Mouse (Mus musculus): ENCODE data around the gene Tmem213.

Gene Tmem213

DNA sequence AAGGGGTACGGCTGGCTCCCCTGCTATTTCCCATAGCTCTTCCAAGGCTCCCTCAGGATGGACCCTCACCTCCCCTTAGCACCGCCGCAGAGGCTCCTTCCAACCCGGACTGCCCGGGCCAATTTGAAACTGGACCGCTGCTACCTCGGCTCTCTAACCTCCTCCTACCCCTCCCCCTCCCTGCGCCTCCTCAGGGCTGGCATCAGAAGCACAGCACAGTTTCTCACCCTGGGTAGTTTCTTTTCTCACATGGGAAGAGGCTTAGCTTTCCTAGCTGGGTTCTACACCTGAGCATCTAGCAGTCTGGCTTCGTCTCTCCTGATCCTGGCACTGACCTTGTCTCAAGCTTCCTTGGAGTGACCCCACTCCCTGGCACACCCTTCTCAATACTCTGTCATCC, 816 bp downstream of the Tmem213 start:
- in situ Hi-C loops (cut with MboI; ENCODE audit: unreplicated experiment in 2 of 2): loop anchor here in 1 of 2 experiments (25.0 kb wide), 1 partner anchor 998 kb away; no protein-coding TSS in a partner anchor

DNA sequence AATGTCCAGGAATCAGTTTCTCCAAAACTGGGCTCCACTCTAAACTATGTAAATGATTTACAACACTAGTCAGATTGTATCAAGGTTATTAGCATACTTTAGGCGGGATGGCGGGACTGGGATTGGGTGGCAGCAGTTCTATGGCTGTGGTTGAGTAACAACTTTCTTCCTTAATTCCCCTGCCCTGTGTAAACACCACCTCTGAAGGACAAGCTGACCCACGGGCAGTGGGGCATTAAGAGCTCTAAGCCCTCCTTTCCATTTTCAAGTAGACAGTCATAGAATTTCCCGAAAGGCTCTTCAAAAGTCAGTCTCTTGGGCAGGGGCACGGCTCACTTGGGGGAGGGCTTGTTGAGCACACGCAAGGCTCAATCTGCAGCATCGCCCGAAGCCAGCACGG, 1.8 kb downstream of the Tmem213 start:
- in situ Hi-C loops (cut with MboI; ENCODE audit: unreplicated experiment in 2 of 2): loop anchor here in 1 of 2 experiments (25.0 kb wide), 1 partner anchor 999 kb away; no protein-coding TSS in a partner anchor

DNA sequence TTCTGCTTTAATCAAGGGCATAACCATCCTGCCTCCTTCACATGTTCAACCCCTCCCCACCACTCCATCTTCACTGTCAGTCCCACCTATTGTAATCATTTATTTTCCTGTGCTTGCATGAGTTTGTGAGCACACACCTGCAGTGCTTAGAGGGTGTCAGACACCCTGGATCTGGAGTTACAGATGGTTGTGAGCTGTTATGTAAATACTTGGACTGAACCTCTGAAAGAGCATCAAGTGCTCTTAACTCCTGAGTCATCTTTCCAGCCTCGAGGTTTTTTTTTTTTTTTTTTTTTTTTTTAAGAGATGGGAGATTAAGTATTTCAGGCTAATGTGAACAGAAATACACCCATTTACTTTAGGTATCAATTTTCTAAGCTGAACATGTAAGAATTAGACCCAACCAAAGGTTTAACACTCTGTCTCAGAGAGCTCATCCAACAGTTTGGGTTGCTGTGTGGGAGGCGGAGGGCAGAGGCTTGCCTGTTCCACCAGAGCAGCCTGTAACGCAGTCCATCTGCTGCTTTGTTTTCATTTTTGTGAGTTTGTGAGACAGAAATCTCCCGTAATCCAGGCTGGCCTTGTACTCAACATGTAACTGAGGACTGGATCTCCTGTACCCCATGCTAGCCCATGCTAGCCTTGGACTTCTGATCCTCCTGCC, 7.2 kb downstream of the Tmem213 start:
- in situ Hi-C loops (cut with MboI; ENCODE audit: unreplicated experiment in 2 of 2): loop anchor here in 1 of 2 experiments (25.0 kb wide), 1 partner anchor 1004 kb away; no protein-coding TSS in a partner anchor

DNA sequence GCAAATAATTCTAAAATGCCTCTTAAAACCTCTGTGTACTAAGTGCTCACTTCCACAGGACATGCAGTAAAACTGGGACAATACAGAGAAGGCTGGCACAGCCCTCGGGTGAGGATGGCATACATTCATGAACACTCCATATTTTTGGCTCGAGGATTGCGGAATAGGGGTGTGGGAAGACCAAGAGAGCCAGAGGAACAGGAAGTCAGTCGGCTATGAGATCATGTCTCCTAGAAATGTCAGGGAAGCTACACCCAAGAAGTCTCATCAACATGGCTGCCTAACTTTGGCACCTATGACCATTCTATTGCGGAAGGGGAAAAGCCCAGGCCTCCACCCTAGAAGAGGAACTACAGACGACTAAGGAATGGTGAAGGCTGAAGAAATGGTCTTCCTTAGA, 9.3 kb downstream of the Tmem213 start:
- in situ Hi-C loops (cut with MboI; ENCODE audit: unreplicated experiment in 2 of 2): loop anchor here in 1 of 2 experiments (25.0 kb wide), 1 partner anchor 1006 kb away; no protein-coding TSS in a partner anchor

DNA sequence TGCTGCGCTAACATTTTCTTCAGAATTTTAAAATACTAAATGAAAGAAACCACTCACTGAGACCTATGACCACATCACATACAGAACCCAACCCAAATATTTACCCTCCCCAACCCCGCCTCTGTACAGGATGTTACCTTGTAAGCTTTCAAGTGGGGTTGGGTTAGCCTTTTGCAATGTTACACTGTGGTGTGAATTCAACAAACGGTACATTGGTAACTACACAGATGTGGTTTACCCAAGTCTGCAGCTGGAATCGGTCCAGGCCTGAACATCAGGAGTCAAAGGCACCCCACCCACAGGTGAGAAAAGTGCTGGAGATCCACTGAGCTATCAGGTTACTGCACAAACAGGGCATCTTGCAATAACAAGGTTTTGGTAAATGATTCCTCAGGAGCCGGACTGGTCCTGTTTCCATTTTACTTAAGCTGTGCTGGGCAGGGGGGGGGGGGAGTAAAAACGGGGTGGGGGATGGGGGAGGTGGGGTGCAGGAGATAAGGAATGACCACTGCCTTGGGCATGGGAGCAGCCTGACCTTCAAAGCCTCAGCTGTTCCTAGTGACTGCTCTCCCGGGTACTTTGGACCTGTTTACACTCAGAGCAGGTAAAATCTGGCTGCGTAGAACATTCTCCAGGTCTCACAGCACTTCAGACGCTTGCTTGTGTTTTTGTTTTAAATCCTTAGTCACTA, 11.8 kb downstream of the Tmem213 start:
- in situ Hi-C loops (cut with MboI; ENCODE audit: unreplicated experiment in 2 of 2): loop anchor here in 1 of 2 experiments (25.0 kb wide), 1 partner anchor 1009 kb away; no protein-coding TSS in a partner anchor

DNA sequence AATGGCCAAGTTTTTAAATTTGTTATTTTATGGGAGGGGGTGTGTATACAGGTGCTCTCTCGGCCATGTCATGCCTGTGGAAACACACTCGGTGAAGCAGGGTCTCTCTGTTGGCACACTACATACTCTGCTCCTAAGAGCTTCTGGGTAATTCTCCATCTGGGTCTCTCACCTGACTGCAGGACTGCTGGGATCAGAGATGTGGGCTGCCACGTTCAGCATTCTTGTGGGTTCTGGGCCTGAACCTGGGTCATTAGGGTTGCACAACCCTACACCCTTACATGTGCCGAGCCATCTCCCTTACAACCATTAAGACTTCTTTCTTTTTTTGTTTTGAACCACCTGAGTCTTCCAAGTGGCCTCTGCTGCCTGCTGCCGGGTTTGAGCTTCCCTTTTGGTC, 12.8 kb downstream of the Tmem213 start:
- in situ Hi-C loops (cut with MboI; ENCODE audit: unreplicated experiment in 2 of 2): loop anchor here in 1 of 2 experiments (25.0 kb wide), 1 partner anchor 1010 kb away; no protein-coding TSS in a partner anchor

DNA sequence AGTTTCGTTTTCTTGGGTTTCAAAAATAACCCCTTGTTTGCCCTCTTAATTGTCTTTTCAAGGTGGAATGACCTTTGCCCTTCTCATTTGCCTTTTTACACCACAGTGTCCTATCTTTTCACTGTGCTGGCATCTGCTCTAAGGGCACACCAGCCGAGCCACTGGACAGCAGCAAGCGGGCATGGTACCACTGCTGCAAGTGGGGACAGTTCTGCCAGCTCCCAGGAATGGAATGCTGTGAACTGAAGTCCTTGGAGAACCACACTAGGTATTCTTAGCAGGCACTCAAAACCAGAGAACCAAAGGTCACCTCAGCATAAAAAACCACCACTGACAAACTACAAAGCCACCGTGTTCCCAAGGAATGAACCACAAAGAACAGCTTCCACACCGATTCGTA, 13.7 kb downstream of the Tmem213 start:
- in situ Hi-C loops (cut with MboI; ENCODE audit: unreplicated experiment in 2 of 2): loop anchor here in 1 of 2 experiments (25.0 kb wide), 1 partner anchor 1010 kb away; no protein-coding TSS in a partner anchor

DNA sequence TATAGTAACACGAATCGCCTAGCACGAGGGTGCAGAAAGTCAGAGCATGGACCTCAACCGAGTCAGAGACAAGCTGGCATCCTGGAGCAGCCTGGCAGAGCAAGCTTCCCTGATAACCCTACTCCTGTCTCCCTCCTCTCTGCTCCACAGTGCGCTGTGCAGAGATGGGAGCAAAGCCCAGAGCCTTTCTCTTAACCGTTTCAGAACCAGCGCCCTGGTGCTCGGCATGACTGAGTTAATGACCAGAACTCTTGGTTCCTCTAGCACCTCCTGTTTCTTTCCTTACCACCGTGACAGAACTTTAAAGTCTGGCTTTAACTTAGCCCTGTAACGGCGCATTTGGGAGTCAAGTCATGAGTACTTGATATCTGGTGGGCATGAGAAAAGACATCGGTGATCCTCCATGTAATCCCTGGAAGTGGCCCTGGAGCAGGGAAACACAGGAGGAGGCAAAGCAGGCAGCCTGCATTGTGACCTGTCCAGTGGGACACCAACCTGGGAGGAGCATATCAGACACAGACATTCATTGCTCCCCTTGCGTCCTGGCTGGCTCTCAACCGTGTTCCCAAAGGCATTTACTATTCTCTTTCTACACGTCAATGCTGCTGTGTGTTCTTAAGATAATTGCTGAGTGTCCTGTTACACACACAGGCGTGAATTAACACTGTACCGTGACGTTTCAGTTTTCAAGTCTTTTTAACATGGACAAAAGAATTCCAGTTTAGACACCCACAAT, 14.6 kb downstream of the Tmem213 start:
- in situ Hi-C loops (cut with MboI; ENCODE audit: unreplicated experiment in 2 of 2): loop anchor here in 1 of 2 experiments (25.0 kb wide), 1 partner anchor 1011 kb away; no protein-coding TSS in a partner anchor

DNA sequence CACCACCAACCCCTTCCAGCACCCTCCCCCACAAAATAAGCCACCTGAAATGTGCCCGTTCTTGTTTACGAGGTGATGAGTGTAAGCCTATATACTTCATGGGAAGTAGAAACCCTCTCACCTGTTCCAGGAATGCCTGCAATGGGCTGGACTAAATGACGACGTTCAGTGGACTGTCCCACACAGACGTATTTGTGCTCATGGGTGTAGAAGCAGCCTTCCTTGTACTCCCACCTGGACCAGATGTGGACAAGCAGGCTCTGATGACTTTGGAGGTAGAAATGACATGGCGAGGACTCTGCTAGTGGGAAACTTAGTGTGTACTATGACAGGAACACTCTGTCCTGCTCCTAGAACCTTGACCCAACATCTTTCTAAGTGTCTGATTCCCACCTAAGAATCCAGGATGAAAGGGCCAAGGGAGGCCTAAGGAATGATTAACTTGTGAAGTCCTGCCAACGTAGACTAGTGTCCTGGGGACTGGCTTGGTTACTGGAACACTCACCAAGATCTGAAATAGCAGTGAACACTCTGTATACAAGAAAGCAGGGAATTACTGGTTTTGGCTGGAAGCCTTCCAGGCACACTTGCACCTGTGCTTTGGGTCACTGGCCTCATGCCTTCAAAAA, 15.3 kb downstream of the Tmem213 start, which contains the start of gene Atp6v0a4:
TSS of gene Atp6v0a4 (minus strand) at position 380 of the 629 bp plus-strand sequence.
- in situ Hi-C loops (cut with MboI; ENCODE audit: unreplicated experiment in 2 of 2): loop anchor here in 1 of 2 experiments (25.0 kb wide), 1 partner anchor 1012 kb away; no protein-coding TSS in a partner anchor

DNA sequence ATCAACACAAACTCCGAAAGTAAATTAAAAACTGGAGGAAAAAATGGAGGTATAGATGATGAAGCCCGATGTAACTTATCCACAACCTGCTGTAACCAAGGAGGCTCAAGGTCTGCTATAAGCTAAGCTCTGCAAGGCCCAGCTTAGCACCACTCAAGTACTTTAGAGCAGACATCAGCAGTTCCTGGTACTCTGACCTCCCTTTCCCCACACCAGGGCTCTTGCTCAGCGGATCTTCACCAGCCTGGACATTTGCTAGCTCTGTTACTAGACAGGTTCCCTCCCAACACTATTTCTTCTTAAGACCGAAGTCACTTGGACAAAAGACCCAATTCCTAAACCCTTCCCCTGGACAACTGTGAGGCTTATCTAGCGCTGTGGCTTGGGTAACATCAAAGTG, 15.8 kb downstream of the Tmem213 start:
- in situ Hi-C loops (cut with MboI; ENCODE audit: unreplicated experiment in 2 of 2): loop anchor here in 1 of 2 experiments (25.0 kb wide), 1 partner anchor 1013 kb away; no protein-coding TSS in a partner anchor

DNA sequence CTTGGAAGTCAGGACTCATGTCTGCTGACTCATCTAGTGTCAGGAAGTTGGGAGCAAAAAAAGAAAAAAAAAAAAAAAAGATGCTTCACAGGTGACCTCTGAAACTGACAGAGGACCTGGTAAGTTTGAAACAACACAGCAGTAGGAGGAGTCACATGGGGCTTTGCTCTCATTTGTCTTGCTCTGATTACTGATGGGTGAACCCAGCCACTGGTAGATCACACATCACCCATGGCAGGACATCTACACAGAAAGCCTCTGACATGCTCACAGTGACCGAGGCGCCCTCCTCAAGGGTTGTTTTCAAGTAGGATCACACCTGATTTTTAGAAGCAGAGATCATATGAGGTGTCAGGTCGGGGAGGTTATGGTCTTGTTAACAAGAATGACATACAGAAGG, 16.4 kb downstream of the Tmem213 start:
- in situ Hi-C loops (cut with MboI; ENCODE audit: unreplicated experiment in 2 of 2): no loop called here

DNA sequence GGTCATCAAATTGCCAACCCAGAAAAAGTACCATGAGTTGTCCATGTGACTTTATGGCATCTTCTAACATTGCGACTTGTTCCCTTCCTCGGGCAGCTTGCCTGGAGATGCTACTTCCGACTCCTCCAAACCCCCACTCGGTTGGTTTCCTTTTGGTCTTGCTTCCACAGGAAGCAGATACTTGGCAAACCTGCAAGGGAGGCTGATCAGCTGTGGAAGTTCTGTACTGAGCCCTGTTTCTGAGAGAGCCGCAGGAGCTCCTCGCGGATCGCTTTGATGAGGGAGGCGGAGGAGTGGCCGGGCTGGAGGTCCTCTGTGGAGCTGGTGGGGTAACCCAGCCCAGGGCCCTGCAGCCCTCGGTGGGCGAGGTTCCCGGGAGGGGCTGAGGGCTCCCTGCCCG, 19.1 kb downstream of the Tmem213 start:
- in situ Hi-C loops (cut with MboI; ENCODE audit: unreplicated experiment in 2 of 2): no loop called here

DNA sequence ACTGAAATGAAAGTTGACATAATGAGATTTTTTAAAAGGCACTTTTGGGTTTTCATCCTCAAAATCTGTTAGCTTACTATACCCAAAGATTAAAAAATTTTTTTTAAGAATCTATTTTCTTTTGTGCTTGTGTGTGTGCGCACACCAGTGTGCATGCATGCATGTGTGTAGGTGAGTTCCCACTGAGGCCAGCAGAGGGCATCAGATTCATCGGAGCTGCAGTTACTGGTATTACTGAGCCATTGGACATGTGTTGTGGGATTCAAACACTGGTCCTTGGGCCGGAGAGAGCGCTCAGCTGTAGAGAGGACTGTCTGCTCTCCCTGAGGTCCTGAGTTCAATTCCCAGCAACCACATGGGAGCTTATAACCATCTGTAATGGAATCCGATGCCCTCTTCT, 20.8 kb downstream of the Tmem213 start:
- in situ Hi-C loops (cut with MboI; ENCODE audit: unreplicated experiment in 2 of 2): no loop called here

DNA sequence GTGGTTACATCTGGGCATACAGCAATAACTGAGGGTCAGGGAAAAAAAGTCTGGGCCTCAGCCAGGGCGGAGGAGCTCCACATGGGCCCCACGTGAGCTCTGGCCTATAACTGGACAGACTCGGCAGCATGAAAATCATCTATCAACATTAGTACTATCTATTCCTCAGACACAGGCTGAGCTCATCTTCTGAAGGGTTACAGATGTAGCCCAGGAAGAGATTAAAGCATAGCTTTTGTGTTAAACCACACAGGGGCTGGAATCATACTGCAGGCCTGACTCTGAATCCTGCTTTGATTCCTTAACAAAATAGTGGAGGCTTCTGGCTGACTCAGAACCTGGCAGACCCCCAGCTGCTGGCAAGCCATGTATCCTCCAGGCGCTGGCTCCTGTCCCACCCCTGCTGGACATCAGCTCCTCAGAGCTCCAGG, 22.8 kb downstream of the Tmem213 start:
- in situ Hi-C loops (cut with MboI; ENCODE audit: unreplicated experiment in 2 of 2): no loop called here

DNA sequence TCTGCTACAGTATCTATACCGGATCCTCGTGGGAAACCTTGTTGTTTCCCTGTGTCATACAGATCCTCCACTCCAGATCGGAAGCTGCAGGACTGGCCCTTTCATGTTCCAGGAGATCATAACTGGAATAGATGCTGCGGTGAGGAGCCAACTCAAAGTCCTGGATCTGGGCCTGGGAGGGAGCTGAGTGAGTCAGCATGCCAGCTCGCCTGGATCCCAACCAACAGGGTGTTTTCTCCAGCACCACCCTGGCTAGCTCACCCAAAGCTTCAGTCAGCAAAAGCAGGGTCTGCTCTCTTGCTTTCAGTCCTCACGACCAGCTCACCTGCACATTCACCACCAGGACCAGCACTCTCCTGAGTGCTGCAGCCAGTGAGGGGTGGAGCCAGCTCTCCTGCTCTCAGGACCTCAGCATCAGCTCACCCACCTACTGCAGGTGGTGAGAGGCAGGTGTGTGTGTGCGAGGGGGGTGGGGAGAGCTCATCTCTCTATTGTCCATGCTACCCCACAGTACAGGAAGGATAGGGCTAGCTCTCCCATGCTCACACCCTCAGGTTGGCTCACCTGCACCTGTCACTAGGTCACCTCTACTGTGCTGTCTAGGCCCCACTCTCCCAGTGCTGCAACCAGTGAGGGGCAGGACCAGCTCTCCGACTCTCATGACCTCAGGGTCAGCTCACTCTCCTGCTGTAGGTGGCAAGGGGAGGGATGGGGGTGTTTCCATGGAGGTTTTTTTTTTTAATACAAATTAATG, 25.9 kb downstream of the Tmem213 start:
- in situ Hi-C loops (cut with MboI; ENCODE audit: unreplicated experiment in 2 of 2): no loop called here

DNA sequence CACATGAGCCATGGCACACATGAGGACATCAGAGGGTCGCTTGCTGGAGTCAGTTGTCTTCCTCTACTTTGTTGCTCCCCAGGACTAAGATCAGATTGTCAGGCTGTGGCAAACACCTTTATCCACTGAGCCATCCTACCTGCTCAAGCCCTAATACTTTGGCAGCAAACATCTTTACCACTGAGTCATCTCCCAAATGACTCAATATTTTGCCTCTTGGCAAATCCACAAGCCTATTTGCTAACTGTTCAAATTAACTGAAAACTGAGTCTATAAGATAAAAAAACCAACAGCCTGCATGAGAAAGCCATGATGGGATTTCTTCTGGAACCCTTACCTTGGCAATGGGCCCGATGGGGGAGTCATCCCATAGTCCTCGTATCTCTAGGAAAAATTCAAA, 30.0 kb downstream of the Tmem213 start:
- in situ Hi-C loops (cut with MboI; ENCODE audit: unreplicated experiment in 2 of 2): no loop called here

DNA sequence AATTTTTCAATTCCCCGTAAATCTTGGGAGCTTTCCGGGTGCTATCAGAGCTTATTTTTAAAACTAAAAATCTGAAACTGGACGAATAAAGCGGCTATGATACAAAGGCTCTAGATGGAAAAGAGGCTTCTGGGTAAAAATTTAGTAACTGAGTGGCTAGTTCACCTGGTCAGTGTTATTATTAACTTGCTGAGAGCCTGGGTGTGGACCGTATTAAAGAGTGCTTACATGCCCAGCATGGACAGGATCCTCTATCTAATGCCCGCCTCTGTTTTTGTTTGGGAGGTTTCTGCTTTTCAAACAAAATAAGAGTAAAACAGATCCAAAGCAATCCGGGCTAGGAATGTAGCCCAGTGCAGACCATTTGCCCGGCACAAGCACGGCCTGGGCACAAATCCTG, 31.3 kb downstream of the Tmem213 start:
- in situ Hi-C loops (cut with MboI; ENCODE audit: unreplicated experiment in 2 of 2): no loop called here

DNA sequence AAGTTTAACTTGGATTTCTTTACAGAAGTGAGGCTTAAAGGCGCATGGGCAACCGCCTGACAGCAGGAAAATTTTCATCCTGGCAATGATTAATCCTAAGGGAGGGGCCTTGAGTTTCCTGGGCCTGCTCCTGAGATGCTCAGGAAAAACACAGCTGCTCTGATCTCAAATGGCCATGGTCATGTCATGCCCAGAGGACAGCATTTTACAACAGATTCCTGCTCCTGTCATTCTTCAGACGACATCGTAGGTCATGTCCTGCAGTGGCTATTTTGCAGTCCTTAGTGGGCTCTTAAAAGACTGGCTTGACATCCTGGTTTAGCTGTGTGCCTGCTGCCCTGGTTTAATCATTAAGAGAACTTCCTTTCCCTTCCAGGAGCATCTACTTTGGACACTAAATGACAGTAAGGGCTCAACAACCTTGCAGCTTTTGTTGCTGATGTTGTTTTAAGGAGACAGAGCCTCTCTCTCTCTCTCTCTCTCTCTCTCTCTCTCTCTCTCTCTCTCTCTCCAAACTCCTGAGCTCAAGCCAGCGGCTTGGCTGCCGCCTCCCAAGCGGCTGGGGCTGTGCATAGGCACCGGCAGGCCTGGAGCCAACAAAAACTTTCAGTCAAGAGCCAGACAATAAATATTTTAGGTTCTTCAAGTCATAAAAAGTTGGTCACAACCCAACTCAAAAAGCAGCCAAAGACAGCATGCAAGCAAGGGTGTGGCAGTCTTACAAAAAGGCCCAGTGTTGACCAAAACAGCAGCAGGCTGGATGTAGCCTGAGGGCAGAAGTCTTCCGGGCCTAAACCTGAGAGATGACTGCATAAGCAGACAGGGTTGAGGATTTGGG, 35.3 kb downstream of the Tmem213 start:
- in situ Hi-C loops (cut with MboI; ENCODE audit: unreplicated experiment in 2 of 2): no loop called here
